Mouse (Mus musculus) kidney, adult 9 months (tissue): Measurements from ENCODE around the gene Cyp2j12.
"Not testable (repeated sequence)": the region's sequence is repeated elsewhere in the genome, so short reads cannot be mapped to it uniquely, and the experiment has no call there.

Source experiments
- DNase-seq: peaks from one replicate; pipeline ENCODE4 v3.0.0; 2022

Cyp2j12 gene

GRCm38 (mm10) chr4:96140732-96141467 lies at the start of gene Cyp2j12:
TSS of gene Cyp2j12 (minus strand) at chr4:96141152.
- DNase-seq = no peak

- not testable (repeated sequence) for DNase-seq
Measured at GRCm38 (mm10) chr4:96189321-96189720, 48.4 kb upstream of the Cyp2j12 start.

GRCm38 (mm10) chr4:96188671-96189070 lies 47.7 kb upstream of the Cyp2j12 start:
- DNase-seq = not testable (repeated sequence)

- not testable (repeated sequence) for DNase-seq
Measured at GRCm38 (mm10) chr4:96188146-96188545, 47.2 kb upstream of the Cyp2j12 start.

- not testable (repeated sequence) for DNase-seq
Measured at GRCm38 (mm10) chr4:96184716-96185115, 43.8 kb upstream of the Cyp2j12 start.

- DNase-seq = no peak
Measured at GRCm38 (mm10) chr4:96162839-96163238, 21.9 kb upstream of the Cyp2j12 start.

- DNase-seq = no peak
Measured at GRCm38 (mm10) chr4:96161575-96161974, 20.6 kb upstream of the Cyp2j12 start.

GRCm38 (mm10) chr4:96139226-96139625 lies 1.7 kb downstream of the Cyp2j12 start:
- no peak for DNase-seq

GRCm38 (mm10) chr4:96134246-96134645 lies 6.7 kb downstream of the Cyp2j12 start:
- DNase-seq = no peak

GRCm38 (mm10) chr4:96096841-96097240 lies 44.1 kb downstream of the Cyp2j12 start:
- DNase-seq = no peak

- peak; percentile 24 for DNase-seq
Measured at GRCm38 (mm10) chr4:96091869-96092268, 49.1 kb downstream of the Cyp2j12 start.

GRCm38 (mm10) chr4:96089356-96090048 lies 51.5 kb downstream of the Cyp2j12 start:
- peak; percentile 83 for DNase-seq

- DNase-seq = no peak
Measured at GRCm38 (mm10) chr4:96078308-96078707, 62.6 kb downstream of the Cyp2j12 start.

- peak; percentile 66 for DNase-seq
Measured at GRCm38 (mm10) chr4:96077261-96078125, 63.5 kb downstream of the Cyp2j12 start, which contains the start of gene Cyp2j13. TSS of gene Cyp2j13 (minus strand) at chr4:96077546.

GRCm38 (mm10) chr4:96062045-96062444 lies 78.9 kb downstream of the Cyp2j12 start:
- DNase-seq = peak; percentile 71

- DNase-seq = peak; percentile 84
Measured at GRCm38 (mm10) chr4:96060106-96060505, 80.8 kb downstream of the Cyp2j12 start.
